Mouse (Mus musculus) heart, embryonic 14.5 days (tissue): ENCODE data around the gene Dock6. TPM values are rescaled to one million over a fixed set of nuclear protein-coding genes. Genes with fewer than 3 reads are reported as not detected.

Experiments
- ATAC-seq: fragments of 200-750 bp; cut with Nextera tagmentation; 2 replicates; pipeline ENCODE4 v1.8.0; 2017; ENCODE audit warnings: low read depth, moderate TSS enrichment; ENCODE audit not compliant: insufficient number of reproducible peaks, insufficient read depth, low FRiP score
- H3K27ac ChIP-seq, 2 experiments: fragments of 200-500 bp in 1 of 2; fragments of 300-500 bp in 1 of 2; sonication (generic) in 1 of 2; replicated peaks in 1 of 2; 2 replicates each; pipeline ENCODE4 v1.5.1; 2012 to 2014; ENCODE audit warnings: low read depth in 2 of 2, low read length in 2 of 2, control low read depth in 1 of 2, mild to moderate bottlenecking in 1 of 2, mixed read lengths in 1 of 2; ENCODE audit not compliant: control insufficient read depth in 1 of 2, insufficient read depth in 1 of 2
- H3K27me3 ChIP-seq: fragments of 300-500 bp; sonication (generic); 2 replicates; pipeline ENCODE4 v1.6.1; 2014; ENCODE audit warnings: mild to moderate bottlenecking, low read length, control low read depth; ENCODE audit not compliant: control insufficient read depth, insufficient read depth
- H3K36me3 ChIP-seq: fragments of 300-500 bp; sonication (generic); 2 replicates; pipeline ENCODE4 v1.6.1; 2014; ENCODE audit warnings: mild to moderate bottlenecking, control low read depth, low read length, mixed read lengths; ENCODE audit not compliant: control insufficient read depth, insufficient read depth
- H3K4me1 ChIP-seq, 2 experiments: fragments of 200-500 bp in 1 of 2; fragments of 300-500 bp in 1 of 2; sonication (generic) in 1 of 2; 2 replicates each; pipeline ENCODE4 v1.6.1; 2012 to 2014; ENCODE audit warnings: low read length in 2 of 2, control low read depth in 1 of 2, mixed read lengths in 1 of 2; ENCODE audit not compliant: control insufficient read depth in 2 of 2, insufficient read depth in 2 of 2
- H3K4me2 ChIP-seq: fragments of 300-500 bp; sonication (generic); 2 replicates; pipeline ENCODE4 v1.6.1; 2014; ENCODE audit warnings: mild to moderate bottlenecking, low read length
- H3K4me3 ChIP-seq, 2 experiments: fragments of 200-500 bp in 1 of 2; fragments of 300-500 bp in 1 of 2; sonication (generic) in 1 of 2; 2 replicates each; pipeline ENCODE4 v1.5.1; 2012 to 2014; ENCODE audit warnings: low read length in 2 of 2, mild to moderate bottlenecking in 2 of 2, control low read depth in 1 of 2, low read depth in 1 of 2, moderate library complexity in 1 of 2; ENCODE audit not compliant: control insufficient read depth in 1 of 2, insufficient read depth in 1 of 2
- H3K9ac ChIP-seq: fragments of 300-500 bp; sonication (generic); 2 replicates; pipeline ENCODE4 v1.6.1; 2014; ENCODE audit warnings: mild to moderate bottlenecking, low read length
- H3K9me3 ChIP-seq: fragments of 300-500 bp; sonication (generic); 2 replicates; pipeline ENCODE4 v1.6.1; 2016; ENCODE audit warnings: low read length, control low read depth; ENCODE audit not compliant: control insufficient read depth
- WGBS: fragments of 180-500 bp; shearing (Covaris S2); extraction: QIAGEN DNeasy Blood & Tissue Kit; methylation state at CpG from one replicate; pipeline ENCODE4 v1.1.7; 2014; 5-methylcytosine and 5-hydroxymethylcytosine counted together
- polyA plus RNA-seq: library from polyadenylated mRNA; unstranded; fragments of >200 nt; fragmentation: Nextera tagmentation; extraction: Ambion mirVana; gene quantifications from 2 replicates; pipeline ENCODE4 v1.2.1, GENCODE M21; 2014

Dock6 gene
- polyA plus RNA-seq, 1 experiment from 2014 or later: 44.5 TPM

DNA sequence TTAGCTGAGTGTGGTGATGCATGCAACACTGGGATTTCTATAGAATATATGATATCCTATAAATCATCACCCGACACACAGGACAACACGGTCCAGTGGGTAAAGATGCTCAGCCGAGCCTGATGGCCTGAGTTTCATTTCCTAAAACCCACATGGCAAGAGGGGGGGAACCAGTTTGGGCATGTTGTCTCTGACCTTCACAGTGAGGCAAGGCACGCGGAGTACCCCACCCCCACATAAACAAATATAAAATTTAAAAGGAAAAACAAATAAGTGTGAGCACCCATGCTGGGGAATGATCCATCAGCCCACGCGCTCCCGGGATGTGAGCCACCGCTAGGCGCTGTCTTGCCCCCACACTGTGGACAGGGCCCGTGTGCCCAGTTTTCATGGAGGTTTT lies 45.5 kb downstream of the Dock6 start:
- Histone ChIP-seq H3K27ac (no peak overlapping the region), H3K9me3 (no peaks in the 10 kb centered on the region), H3K9ac (no peak overlapping the region), H3K4me1 (peaks cover 8% of the 10 kb centered on the region in 2 experiments; a peak in 3 of 4 replicates), H3K27me3 (no peaks in the 10 kb centered on the region), H3K4me2 (no peak overlapping the region), H3K4me3 (no peak overlapping the region), H3K36me3 (peaks cover 46% of the 10 kb centered on the region)
- 93% methylated on average over 11 of the region's 11 CpGs for WGBS
- no peak for ATAC-seq

DNA sequence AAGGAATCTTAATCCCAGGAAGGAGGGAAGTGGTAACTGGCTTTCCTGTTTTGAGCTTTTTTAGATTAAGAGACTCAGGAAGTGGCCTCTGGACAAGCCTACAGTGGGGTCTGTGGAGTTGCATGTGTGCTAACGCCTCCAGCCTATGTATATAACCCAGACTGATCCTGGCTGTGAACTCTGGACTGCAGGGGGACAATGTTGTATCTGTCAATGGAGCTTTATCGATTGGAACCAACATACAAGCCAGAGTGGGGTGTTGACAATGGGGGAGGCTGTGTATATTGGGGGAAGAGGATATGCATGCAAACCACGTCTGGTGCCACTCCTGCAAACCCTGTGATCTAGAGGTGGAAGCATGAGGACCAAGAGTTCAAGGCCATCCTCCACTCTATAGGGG lies 46.1 kb downstream of the Dock6 start:
- 51% methylated on average over 3 of the region's 3 CpGs for WGBS
- H3K27me3 ChIP-seq: no peaks in the 10 kb centered on the region
- peaks cover 47% of the 10 kb centered on the region for H3K36me3 ChIP-seq
- peaks cover 8% of the 10 kb centered on the region in 2 experiments; a peak in 3 of 4 replicates for H3K4me1 ChIP-seq
- H3K27ac ChIP-seq: no peak overlapping the region
- no peak overlapping the region for H3K9ac ChIP-seq
- no peak overlapping the region for H3K4me2 ChIP-seq
- no peak for ATAC-seq
- H3K4me3 ChIP-seq: no peak overlapping the region
- H3K9me3 ChIP-seq: no peaks in the 10 kb centered on the region

DNA sequence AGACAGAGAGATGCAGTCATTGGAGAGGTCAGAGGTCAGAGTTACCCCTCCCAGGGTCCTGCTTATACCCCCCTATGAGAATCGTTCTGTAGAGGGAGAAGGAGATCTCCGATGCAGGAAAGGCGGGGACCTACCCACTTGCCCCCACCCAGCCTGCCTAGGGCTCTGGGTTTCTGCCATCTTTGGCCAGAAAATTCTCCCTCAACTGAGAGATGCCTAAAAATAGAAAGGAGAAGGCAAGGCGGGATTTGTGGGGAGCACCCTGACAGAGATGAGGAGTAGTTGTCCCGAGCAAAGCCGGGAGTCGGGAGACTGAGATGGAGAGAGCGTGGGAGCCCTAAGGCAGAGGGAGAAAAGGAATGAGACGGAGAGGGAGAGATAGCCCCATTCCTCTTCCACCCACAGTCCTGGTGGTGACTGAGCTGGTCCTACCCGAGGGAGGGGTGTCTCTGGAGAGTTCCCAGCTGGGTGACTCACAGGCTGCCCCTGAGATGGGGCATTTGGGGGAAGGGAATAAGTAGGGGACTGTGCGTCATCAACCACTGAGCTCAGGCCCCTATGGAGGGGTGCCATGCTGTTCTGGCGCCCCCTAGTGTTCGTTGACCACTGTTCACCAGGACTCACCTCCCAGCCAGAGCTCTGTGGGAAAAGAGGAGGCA lies 48.3 kb downstream of the Dock6 start:
- peak; percentile 85 for ATAC-seq
- WGBS: 22% methylated on average over 13 of the region's 13 CpGs
- peak overlapping the region; percentile 58 for H3K9ac ChIP-seq

DNA sequence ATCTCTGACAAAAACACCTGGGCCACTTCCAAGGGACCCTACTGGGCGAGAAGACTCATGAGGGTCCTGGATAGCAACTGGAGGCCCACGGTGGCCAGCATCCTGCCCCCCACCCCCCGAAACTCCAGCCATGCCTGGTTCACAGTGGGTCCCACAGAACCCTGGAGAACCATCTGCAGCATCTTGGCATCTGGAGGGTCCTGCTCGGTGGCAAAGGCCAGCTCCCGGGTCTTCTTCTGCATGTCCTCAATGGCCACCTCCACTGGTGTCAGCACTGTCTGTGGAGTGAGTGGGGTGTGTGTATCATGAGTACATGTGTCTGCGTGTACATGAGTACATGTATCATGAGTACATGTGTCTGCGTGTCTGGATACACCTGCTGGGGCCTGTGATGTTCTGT lies 50.8 kb downstream of the Dock6 start:
- ATAC-seq: no peak
- Histone ChIP-seq H3K4me2 (no peak overlapping the region), H3K27ac (no peak overlapping the region), H3K27me3 (no peaks in the 10 kb centered on the region), H3K9ac (no peak overlapping the region), H3K4me3 (no peak overlapping the region), H3K36me3 (peaks cover 41% of the 10 kb centered on the region), H3K4me1 (peaks cover 14 to 19% of the 10 kb centered on the region in 2 experiments), H3K9me3 (no peaks in the 10 kb centered on the region)
- WGBS: 94% methylated on average over 7 of the region's 7 CpGs

More for the DNA sequence above, 48.3 kb downstream of the Dock6 start:
- H3K4me1 ChIP-seq: peaks cover 8% of the 10 kb centered on the region in 2 experiments; a peak in 3 of 4 replicates
- no peaks in the 10 kb centered on the region for H3K9me3 ChIP-seq
- peak overlapping the region; percentile 58 for H3K4me2 ChIP-seq
- peak overlapping the region; percentile 41 to 51 for H3K27ac ChIP-seq
- no peaks in the 10 kb centered on the region for H3K27me3 ChIP-seq
- peak overlapping the region; percentile 24 to 29 for H3K4me3 ChIP-seq
- peaks cover 52% of the 10 kb centered on the region for H3K36me3 ChIP-seq

DNA sequence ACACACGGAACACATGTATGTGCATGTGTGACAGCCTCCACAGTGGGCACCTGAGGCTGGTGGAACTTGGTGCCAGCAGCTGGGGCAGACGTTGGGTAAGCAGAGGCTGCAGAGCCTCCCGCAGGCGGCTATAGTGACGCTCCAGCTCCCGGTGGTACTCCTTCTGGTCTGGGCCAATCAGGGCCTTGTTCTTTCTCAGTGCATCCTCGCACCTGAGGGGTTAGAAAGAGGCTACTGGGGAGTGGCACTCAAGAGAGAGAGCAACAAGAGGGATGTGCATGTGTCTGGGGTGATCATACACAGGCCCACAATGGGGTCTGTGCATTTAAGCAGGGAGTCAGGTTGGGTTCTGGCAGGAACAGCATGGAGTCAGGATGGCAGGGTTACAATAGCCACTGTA lies 51.3 kb downstream of the Dock6 start:
- peaks cover 18 to 23% of the 10 kb centered on the region in 2 experiments for H3K4me1 ChIP-seq
- WGBS: 78% methylated on average over 7 of the region's 7 CpGs
- no peak overlapping the region for H3K27ac ChIP-seq
- H3K9ac ChIP-seq: no peak overlapping the region
- no peak for ATAC-seq
- H3K36me3 ChIP-seq: peaks cover 41% of the 10 kb centered on the region
- no peak overlapping the region for H3K4me3 ChIP-seq
- no peaks in the 10 kb centered on the region for H3K27me3 ChIP-seq
- H3K9me3 ChIP-seq: no peaks in the 10 kb centered on the region
- no peak overlapping the region for H3K4me2 ChIP-seq

DNA sequence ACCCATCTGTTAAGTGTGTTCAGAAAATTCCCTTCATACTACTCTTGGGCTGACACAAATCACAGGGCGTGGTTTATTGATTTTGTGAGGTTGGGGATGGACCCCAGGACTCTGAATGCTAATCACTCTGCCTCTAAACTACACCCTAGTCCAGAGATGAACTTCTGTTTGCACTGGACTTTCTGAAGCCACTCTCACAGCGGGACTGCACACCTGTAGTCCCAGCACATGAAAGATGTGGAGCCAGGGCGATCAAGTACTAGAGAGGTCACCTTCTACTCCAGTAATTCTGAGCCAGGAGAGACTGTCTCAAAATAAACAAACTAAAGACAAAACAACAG lies 53.5 kb downstream of the Dock6 start:
- 56% methylated on average over 3 of the region's 3 CpGs for WGBS
- Histone ChIP-seq H3K9ac (peak overlapping the region; percentile 96), H3K4me3 (peak overlapping the region; percentile 90 to 93), H3K27me3 (no peaks in the 10 kb centered on the region), H3K27ac (peak overlapping the region; percentile 93 to 96), H3K4me1 (peaks cover 16 to 34% of the 10 kb centered on the region in 2 experiments), H3K4me2 (peak overlapping the region; percentile 70), H3K9me3 (no peaks in the 10 kb centered on the region), H3K36me3 (peaks cover 59% of the 10 kb centered on the region)
- ATAC-seq: no peak

DNA sequence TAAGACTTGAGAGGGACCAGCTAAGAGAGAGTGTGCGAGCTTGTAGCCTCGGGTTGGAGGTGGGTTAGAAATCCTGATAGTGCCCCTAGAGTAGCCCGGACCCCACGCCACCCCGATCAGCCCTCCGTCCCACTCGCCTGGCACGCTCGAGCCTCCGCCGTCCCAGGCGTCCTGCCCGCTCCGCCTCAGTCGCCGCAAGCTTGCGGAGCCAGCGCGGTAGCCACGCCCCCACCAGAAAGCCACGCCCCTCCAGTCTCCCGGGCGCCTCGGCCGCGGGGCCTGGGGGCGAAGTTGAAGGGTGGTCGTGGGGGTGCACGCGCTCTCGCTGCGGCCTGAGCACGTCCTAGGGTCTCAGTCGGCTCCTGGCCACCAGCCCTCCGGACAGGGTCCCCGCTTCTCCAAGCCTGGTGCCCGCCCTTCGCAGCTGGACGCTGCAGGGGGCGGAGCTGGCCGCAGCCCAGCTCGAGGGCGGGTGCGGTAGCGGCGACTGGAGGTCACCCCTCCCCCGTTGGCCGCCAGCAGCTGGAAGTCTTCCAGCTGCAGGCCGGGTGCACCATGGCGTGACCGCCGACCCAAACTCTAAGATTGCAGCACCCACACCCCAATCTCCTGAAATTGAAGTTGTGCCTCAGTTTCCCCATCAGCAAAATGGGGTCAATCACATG lies 54.0 kb downstream of the Dock6 start, which contains the start of gene Kank2:
Kank2 (minus strand) TSS at position 400 of the 665 bp plus-strand sequence.
- peak within 1 kb of the TSS; percentile 70 for H3K4me2 ChIP-seq
- ATAC-seq: peak; percentile 78
- no peaks in the 10 kb centered on the region for H3K27me3 ChIP-seq
- peak within 1 kb of the TSS; percentile 93 to 96 for H3K27ac ChIP-seq
- H3K36me3 ChIP-seq: peaks cover 60% of the 10 kb centered on the region
- peak within 1 kb of the TSS; percentile 96 for H3K9ac ChIP-seq
- H3K9me3 ChIP-seq: no peaks in the 10 kb centered on the region
- peaks cover 11 to 29% of the 10 kb centered on the region in 2 experiments for H3K4me1 ChIP-seq
- peak within 1 kb of the TSS; percentile 90 to 93 for H3K4me3 ChIP-seq
- WGBS: under 1% methylated on average over 50 of the region's 52 CpGs
